Mouse (Mus musculus) testis, postnatal 14 days (tissue): ENCODE results near the gene Prkcb.
A peak's percentile ranks its signal among the peaks of the same experiment; 100 is the strongest.

ENCODE experiments used
- DNase-seq: peaks from one replicate; pipeline ENCODE4 v3.0.0; 2021; ENCODE audit warnings: low spot score

The Prkcb gene

DNA sequence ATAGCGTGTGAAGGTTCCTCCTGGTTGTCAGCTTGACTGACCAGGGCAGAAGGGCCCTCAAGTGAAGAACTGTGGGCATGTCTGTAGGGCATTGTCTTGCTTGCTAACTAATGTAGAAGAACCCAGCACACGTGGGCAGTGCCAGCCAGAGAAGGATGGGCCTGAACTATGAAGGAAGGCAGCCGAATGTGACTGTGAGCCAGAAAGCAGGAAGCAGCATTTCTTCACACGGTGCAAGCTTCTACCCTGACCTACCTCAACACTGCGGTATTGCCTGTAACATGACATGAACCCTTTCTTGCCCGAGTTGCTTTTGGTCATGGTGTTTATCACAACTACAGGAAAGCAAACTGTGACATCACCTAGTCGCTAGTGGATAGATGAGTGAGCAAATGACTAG, 113.5 kb downstream of the Prkcb start:
- no peak for DNase-seq

- no peak for DNase-seq
Measured at GRCm38 (mm10) chr7:122403343-122403742, 114.8 kb downstream of the Prkcb start.

- DNase-seq, result peak; percentile 83
Measured at GRCm38 (mm10) chr7:122404571-122405393, 116.2 kb downstream of the Prkcb start.

- DNase-seq, result no peak
Measured at GRCm38 (mm10) chr7:122406625-122407024, 118.1 kb downstream of the Prkcb start.

- no peak for DNase-seq
Measured at GRCm38 (mm10) chr7:122409945-122410344, 121.4 kb downstream of the Prkcb start.

- no peak for DNase-seq
Measured at GRCm38 (mm10) chr7:122410873-122411272, 122.3 kb downstream of the Prkcb start.

- no peak for DNase-seq
Measured at GRCm38 (mm10) chr7:122413231-122413630, 124.7 kb downstream of the Prkcb start.

DNA sequence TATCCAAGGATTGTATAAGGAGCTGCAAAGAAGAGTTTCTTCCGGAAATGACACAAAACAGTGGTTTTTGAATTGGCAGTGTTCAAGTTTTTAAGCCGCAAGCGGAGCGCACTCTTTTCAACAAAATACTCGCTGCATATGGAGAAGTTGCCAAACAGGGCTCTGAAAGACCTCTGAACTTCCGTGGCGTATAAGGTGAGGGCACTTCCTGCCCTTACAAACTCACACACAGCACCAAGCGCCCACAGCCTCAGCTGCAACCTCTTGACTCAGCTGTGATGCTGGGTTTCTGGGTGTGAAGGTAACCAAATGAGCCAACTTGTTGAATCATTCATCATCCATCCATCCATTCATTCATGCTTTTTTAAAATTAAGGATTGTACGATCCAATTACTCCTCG, 125.6 kb downstream of the Prkcb start:
- no peak for DNase-seq

GRCm38 (mm10) chr7:122414608-122415007, 126.1 kb downstream of the Prkcb start:
- DNase-seq, result no peak

GRCm38 (mm10) chr7:122415387-122415786, 126.8 kb downstream of the Prkcb start:
- no peak for DNase-seq

- DNase-seq, result no peak
Measured at GRCm38 (mm10) chr7:122415904-122416303, 127.4 kb downstream of the Prkcb start.

GRCm38 (mm10) chr7:122418551-122418950, 130.0 kb downstream of the Prkcb start:
- DNase-seq, result no peak

GRCm38 (mm10) chr7:122423816-122424215, 135.3 kb downstream of the Prkcb start:
- DNase-seq, result no peak

- no peak for DNase-seq
Measured at GRCm38 (mm10) chr7:122429134-122429533, 140.6 kb downstream of the Prkcb start.

DNA sequence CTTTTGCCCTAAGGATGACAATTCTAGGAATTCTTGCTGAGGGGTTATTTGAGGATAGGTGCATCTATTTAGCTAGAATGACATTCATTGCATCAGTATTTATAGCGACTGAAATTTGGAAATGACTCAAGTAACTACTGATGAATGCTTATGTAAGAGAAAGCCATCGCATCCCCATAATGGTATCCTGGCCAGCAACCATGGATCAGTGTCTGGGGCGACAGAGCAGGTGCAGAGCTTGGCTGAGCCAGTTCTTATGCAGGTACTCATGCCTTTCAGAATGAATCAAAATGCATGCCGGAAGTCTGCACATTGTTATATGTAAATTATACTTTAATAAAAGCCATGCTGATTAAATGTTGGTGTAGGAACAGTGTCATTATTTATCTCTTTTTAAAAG, 143.8 kb downstream of the Prkcb start:
- DNase-seq, result no peak

DNA sequence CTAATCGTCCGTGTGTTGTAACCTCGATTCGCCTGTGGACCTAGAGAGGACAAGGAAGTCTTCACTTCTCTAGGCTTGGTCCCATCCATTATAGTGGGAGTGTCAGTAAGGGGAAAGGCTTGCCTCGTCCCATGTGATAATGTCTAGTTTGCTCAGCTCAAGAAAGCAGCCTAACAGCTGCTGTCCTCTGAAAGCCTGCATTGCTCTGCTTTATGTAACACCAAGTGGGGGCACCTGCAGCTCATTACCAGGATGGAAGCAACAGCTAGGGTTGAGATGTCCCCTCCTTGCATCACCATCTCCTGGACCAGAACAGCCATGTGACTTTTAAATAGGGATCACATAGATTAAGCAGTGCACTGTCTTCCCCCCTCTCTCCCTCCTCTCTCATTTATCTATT, 144.8 kb downstream of the Prkcb start:
- DNase-seq, result no peak

- DNase-seq, result no peak
Measured at GRCm38 (mm10) chr7:122434941-122435340, 146.4 kb downstream of the Prkcb start.

DNA sequence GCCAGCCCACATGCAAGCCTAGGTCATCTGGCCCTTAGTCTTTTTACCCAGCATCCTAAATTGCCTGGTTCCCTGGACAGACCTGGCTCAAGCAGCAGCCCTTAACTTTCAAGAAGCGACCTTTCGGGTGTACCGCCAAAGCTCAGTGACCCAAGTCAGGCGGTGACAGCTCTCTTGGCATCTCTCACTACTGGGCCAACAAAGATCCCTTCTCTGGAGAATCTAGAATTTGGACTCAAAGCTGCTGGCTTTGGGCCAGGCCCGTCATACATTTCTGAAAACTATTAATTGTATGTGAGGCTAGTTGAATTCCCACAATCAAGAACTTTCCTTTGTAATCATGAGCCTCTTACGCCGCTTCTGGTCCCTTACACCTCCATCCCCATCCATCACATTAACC, 147.0 kb downstream of the Prkcb start:
- DNase-seq, result no peak

DNA sequence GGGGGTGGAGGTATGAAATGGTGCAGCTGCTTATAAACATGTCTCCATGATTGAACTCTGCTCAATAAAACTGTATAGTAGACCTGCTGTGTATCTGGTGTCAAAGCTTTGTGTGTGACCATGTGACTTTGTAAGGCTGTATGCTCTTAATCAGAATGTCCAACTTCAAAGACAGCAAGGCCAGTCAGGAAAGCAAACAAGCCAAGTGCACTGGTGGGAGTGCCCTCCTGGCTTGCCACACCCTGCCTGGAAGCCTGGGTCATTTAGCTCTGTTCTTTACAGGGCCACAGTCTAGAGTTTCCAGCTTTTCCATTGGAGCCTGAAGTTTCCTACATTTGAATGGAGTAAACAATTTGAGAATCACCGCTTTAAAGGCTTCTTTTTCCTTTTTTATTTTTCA, 148.8 kb downstream of the Prkcb start:
- no peak for DNase-seq

- DNase-seq, result peak; percentile 64
Measured at GRCm38 (mm10) chr7:122445056-122445455, 156.5 kb downstream of the Prkcb start.

DNA sequence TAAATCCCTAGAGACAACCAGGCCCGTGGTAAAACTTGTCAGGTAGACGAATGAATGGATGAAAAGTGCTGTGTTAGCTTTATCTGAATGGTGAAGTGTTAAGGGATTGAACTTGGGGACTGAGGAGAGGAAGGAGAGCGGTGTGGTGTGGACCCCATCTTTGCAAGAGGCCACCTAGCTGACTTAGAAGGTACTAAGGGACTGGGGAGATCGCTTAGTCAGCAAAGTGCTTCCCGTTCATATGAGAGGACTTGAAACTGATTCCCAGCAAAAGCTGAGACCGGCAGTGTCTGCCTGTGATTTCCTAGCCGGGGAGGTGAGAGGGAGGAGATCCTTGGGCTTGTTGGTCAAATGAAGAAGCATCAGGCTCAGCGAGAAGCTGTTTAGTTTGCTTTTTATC, 164.1 kb downstream of the Prkcb start:
- no peak for DNase-seq

- DNase-seq, result peak; percentile 73
Measured at GRCm38 (mm10) chr7:122459203-122459965, 170.8 kb downstream of the Prkcb start.

- DNase-seq, result no peak
Measured at GRCm38 (mm10) chr7:122460020-122460419, 171.5 kb downstream of the Prkcb start.
